Mouse (Mus musculus) splenic B cell, adult 2 months (primary cell): ENCODE results near the gene Pdcd1lg2.

Experiments used
- DNase-seq: peaks from one replicate; pipeline ENCODE4 v3.0.0-alpha.2; 2011; ENCODE audit warnings: low read depth, low spot score
- H3K27me3 ChIP-seq: 2 replicates; pipeline ENCODE4 v1.6.1; 2012; ENCODE audit warnings: mild to moderate bottlenecking, low read length, moderate library complexity, mixed read lengths; ENCODE audit not compliant: control insufficient read depth, poor library complexity, insufficient read depth, severe bottlenecking
- H3K36me3 ChIP-seq: 2 replicates; pipeline ENCODE4 v1.6.1; 2012; ENCODE audit warnings: mild to moderate bottlenecking, low read length, moderate library complexity, mixed read lengths; ENCODE audit not compliant: control insufficient read depth, poor library complexity, insufficient read depth, severe bottlenecking

Gene Pdcd1lg2

GRCm38 (mm10) chr19:29501106-29501505 lies 90.4 kb downstream of the Pdcd1lg2 start:
- peak; percentile 83 for DNase-seq
- no peaks in the 10 kb centered on the region for H3K36me3 ChIP-seq
- no peaks in the 10 kb centered on the region for H3K27me3 ChIP-seq

GRCm38 (mm10) chr19:29501507-29501906 lies 90.8 kb downstream of the Pdcd1lg2 start:
- peak; percentile 91 for DNase-seq
- Histone ChIP-seq H3K27me3 (no peaks in the 10 kb centered on the region), H3K36me3 (no peaks in the 10 kb centered on the region)

GRCm38 (mm10) chr19:29504131-29504530 lies 93.4 kb downstream of the Pdcd1lg2 start:
- no peak for DNase-seq
- H3K27me3 ChIP-seq, result no peaks in the 10 kb centered on the region
- 0 out of 2 replicates have a peak, but pooled peaks cover 1% of the 10 kb centered on the region for H3K36me3 ChIP-seq

GRCm38 (mm10) chr19:29505617-29506016 lies 94.9 kb downstream of the Pdcd1lg2 start:
- DNase-seq, result peak; percentile 37
- 0 out of 2 replicates have a peak, but pooled peaks cover 1% of the 10 kb centered on the region for H3K36me3 ChIP-seq
- H3K27me3 ChIP-seq, result no peaks in the 10 kb centered on the region

GRCm38 (mm10) chr19:29508208-29508607 lies 97.5 kb downstream of the Pdcd1lg2 start:
- no peak for DNase-seq
- H3K27me3 ChIP-seq, result no peaks in the 10 kb centered on the region

GRCm38 (mm10) chr19:29509857-29510256 lies 99.1 kb downstream of the Pdcd1lg2 start:
- H3K36me3 ChIP-seq, result 0 out of 2 replicates have a peak, but pooled peaks cover 1% of the 10 kb centered on the region
- no peak for DNase-seq
- H3K27me3 ChIP-seq, result no peaks in the 10 kb centered on the region

More at GRCm38 (mm10) chr19:29508208-29508607, 97.5 kb downstream of the Pdcd1lg2 start:
- 0 out of 2 replicates have a peak, but pooled peaks cover 1% of the 10 kb centered on the region for H3K36me3 ChIP-seq

- peak; percentile 32 for DNase-seq
- 0 out of 2 replicates have a peak, but pooled peaks cover 3% of the 10 kb centered on the region for H3K36me3 ChIP-seq
- no peaks in the 10 kb centered on the region for H3K27me3 ChIP-seq
Measured at GRCm38 (mm10) chr19:29511826-29512225, 101.1 kb downstream of the Pdcd1lg2 start.

GRCm38 (mm10) chr19:29513111-29513766 lies 102.5 kb downstream of the Pdcd1lg2 start:
- Histone ChIP-seq H3K27me3 (no peaks in the 10 kb centered on the region), H3K36me3 (0 out of 2 replicates have a peak, but pooled peaks cover 2% of the 10 kb centered on the region)
- DNase-seq, result peak; percentile 57

- Histone ChIP-seq H3K36me3 (0 out of 2 replicates have a peak, but pooled peaks cover 2% of the 10 kb centered on the region), H3K27me3 (no peaks in the 10 kb centered on the region)
- DNase-seq, result peak; percentile 14
Measured at GRCm38 (mm10) chr19:29514130-29514529, 103.4 kb downstream of the Pdcd1lg2 start.

- Histone ChIP-seq H3K36me3 (0 out of 2 replicates have a peak, but pooled peaks cover 2% of the 10 kb centered on the region), H3K27me3 (no peaks in the 10 kb centered on the region)
- DNase-seq, result no peak
Measured at GRCm38 (mm10) chr19:29515386-29515785, 104.7 kb downstream of the Pdcd1lg2 start.

GRCm38 (mm10) chr19:29515991-29516390 lies 105.3 kb downstream of the Pdcd1lg2 start:
- DNase-seq, result no peak
- Histone ChIP-seq H3K27me3 (no peaks in the 10 kb centered on the region), H3K36me3 (0 out of 2 replicates have a peak, but pooled peaks cover 2% of the 10 kb centered on the region)

- no peak for DNase-seq
Measured at GRCm38 (mm10) chr19:29518409-29518808, 107.7 kb downstream of the Pdcd1lg2 start.

GRCm38 (mm10) chr19:29518922-29519321 lies 108.2 kb downstream of the Pdcd1lg2 start:
- H3K27me3 ChIP-seq, result no peaks in the 10 kb centered on the region
- no peak for DNase-seq
- 0 out of 2 replicates have a peak, but pooled peaks cover 2% of the 10 kb centered on the region for H3K36me3 ChIP-seq

More at GRCm38 (mm10) chr19:29518409-29518808, 107.7 kb downstream of the Pdcd1lg2 start:
- Histone ChIP-seq H3K36me3 (0 out of 2 replicates have a peak, but pooled peaks cover 2% of the 10 kb centered on the region), H3K27me3 (no peaks in the 10 kb centered on the region)
